Mouse (Mus musculus) heart, postnatal 0 days (tissue): ENCODE results near the gene Tbc1d16.

ENCODE experiments used
- CTCF ChIP-seq: IDR thresholded peaks from 2 replicates; pipeline ENCODE4 v1.5.1; 2016; ENCODE audit warnings: antibody characterized with exemption, control low read depth, low read depth
- EP300 ChIP-seq: IDR thresholded peaks from 2 replicates; pipeline ENCODE4 v1.6.1; 2016; ENCODE audit warnings: antibody characterized with exemption, low read depth

GRCm38 (mm10) chr11:119112721-119113120 is 115.6 kb downstream of the Tbc1d16 start:
- TF ChIP-seq CTCF: no peak
- no peak for TF ChIP-seq EP300
